Mouse (Mus musculus): ENCODE results near the gene Atg4c. TPM values are rescaled to one million over a fixed set of nuclear protein-coding genes. Genes with fewer than 3 reads are reported as not detected.

Gene Atg4c
- polyA plus RNA-seq, 1 experiment from 2014 or later = 20.8 TPM

DNA sequence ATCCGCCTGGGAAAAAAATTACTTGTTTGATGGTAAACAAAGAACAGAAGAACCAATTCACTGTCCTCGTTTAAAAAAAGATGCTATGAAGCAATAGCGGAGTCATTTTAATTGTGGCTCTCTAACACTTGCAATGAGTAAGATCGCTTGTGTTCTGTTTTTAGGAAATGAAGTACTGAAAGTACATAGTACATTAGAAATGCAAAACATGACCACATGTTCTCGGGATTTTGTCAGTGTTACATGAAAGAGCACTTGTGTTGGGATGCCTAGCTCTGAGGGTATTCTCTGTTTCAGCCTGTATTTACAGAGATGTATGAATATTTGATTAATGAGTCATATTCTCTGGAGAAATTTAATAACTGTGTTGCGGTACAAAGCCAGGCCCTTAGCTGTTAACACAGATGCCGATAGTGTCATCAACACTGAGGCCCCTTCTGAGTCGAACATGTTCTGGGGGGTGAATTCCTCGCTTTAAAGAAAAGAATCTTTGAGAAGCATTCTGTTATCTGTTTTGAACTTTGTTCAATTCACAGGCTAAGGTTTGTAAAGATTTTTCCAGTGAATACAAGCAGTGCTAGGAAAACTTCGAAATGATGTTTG lies 73.2 kb downstream of the Atg4c start:
- Histone ChIP-seq H3K9ac (replicated peaks) (no peak overlapping the region), H3K27ac (no peak overlapping the region), H3K4me3 (replicated peaks) (no peak overlapping the region), H3K4me1 (replicated peaks) (no peaks in the 10 kb centered on the region), H3K4me2 (no peak overlapping the region), H3K9me3 (no peaks in the 10 kb centered on the region; the same call in 1 of the 2 replicates), H3K36me3 (peaks cover 3% of the 10 kb centered on the region; the same call in 1 of the 2 replicates), H3K27me3 (no peaks in the 10 kb centered on the region)
- WGBS = 84% methylated on average over 10 of the region's 10 CpGs
- no peak for ATAC-seq (ENCODE audit: insufficient number of reproducible peaks, insufficient read depth, low FRiP score, low TSS enrichment, low read depth)

DNA sequence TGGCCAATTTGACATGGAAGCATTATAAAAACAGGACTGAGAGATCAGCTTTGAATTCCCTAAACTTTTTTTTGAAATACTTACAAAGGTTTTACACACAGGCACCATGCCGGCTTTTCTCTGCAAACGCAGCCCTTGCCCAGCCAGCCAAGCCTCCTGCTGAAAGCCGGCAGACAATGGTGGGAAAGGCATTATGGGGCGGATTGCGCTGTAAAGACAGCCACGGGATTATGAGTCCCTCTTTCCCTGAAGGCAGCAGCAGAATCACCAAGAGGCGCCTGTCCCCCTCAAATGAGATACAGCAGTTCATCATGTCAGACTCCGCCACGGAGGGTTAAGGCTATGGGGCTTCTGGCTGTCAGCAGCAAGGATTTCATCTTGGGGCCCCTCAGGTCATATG lies 79.1 kb downstream of the Atg4c start:
- H3K4me1 ChIP-seq (replicated peaks) = no peaks in the 10 kb centered on the region
- H3K4me3 ChIP-seq (replicated peaks) = no peak overlapping the region
- ATAC-seq (ENCODE audit: insufficient number of reproducible peaks, insufficient read depth, low FRiP score, low TSS enrichment, low read depth) = no peak
- peaks cover 3% of the 10 kb centered on the region; the same call in 1 of the 2 replicates for H3K36me3 ChIP-seq
- H3K9me3 ChIP-seq = no peaks in the 10 kb centered on the region; the same call in 1 of the 2 replicates
- WGBS = 49% methylated on average over 9 of the region's 9 CpGs
- H3K9ac ChIP-seq (replicated peaks) = no peak overlapping the region
- H3K27me3 ChIP-seq = no peaks in the 10 kb centered on the region
- no peak overlapping the region for H3K27ac ChIP-seq
- no peak overlapping the region for H3K4me2 ChIP-seq

DNA sequence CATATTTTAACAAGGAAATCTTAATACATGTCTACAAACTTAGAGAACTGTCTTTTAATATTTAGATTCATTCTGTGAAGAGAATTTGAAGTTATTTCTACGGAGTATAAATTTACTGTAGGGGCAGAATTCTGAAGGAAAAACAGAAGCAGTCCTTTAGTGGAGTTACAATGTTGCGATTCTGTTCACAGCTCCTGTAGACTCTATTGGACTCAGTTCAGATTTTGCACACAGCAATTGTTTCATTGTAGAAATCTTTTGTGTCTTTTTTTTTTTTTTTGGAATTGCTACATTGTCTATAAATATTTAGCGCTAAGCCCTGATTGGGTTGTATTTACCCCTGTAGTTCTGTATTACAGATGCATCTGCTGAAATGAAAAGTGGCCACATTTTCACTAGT lies 79.7 kb downstream of the Atg4c start:
- 95% methylated on average over 3 of the region's 3 CpGs for WGBS
- Histone ChIP-seq H3K9me3 (no peaks in the 10 kb centered on the region; the same call in 1 of the 2 replicates), H3K27ac (no peak overlapping the region), H3K27me3 (no peaks in the 10 kb centered on the region), H3K4me2 (no peak overlapping the region), H3K4me3 (replicated peaks) (no peak overlapping the region), H3K36me3 (peaks cover 3% of the 10 kb centered on the region; the same call in 1 of the 2 replicates), H3K4me1 (replicated peaks) (no peaks in the 10 kb centered on the region), H3K9ac (replicated peaks) (no peak overlapping the region)
- ATAC-seq (ENCODE audit: insufficient number of reproducible peaks, insufficient read depth, low FRiP score, low TSS enrichment, low read depth) = no peak

DNA sequence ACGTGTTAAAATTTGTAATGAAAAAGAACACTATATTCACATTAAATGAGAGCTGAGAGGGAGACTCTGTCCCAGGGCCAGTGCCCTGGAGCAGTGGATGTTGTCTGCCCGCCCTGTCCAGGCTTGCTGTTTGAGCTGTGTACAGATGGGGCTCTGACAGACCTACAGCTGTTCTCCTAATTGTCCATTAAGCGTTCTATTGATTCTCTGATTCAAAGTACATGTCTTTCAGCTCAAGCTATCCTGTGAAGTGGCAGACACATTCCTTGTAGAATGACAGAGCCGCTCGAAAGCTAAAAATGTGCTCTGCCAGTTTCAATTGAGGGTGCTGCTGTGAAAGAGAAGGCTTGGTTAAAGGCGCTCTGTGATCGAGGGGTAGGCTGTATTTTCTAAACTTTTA lies 80.2 kb downstream of the Atg4c start:
- ATAC-seq (ENCODE audit: insufficient number of reproducible peaks, insufficient read depth, low FRiP score, low TSS enrichment, low read depth) = no peak
- 65% methylated on average over 7 of the region's 7 CpGs for WGBS
- Histone ChIP-seq H3K4me2 (no peak overlapping the region), H3K27me3 (no peaks in the 10 kb centered on the region), H3K27ac (no peak overlapping the region), H3K36me3 (peaks cover 3% of the 10 kb centered on the region; the same call in 1 of the 2 replicates), H3K9ac (replicated peaks) (no peak overlapping the region), H3K4me1 (replicated peaks) (no peaks in the 10 kb centered on the region), H3K4me3 (replicated peaks) (no peak overlapping the region), H3K9me3 (no peaks in the 10 kb centered on the region; the same call in 1 of the 2 replicates)

DNA sequence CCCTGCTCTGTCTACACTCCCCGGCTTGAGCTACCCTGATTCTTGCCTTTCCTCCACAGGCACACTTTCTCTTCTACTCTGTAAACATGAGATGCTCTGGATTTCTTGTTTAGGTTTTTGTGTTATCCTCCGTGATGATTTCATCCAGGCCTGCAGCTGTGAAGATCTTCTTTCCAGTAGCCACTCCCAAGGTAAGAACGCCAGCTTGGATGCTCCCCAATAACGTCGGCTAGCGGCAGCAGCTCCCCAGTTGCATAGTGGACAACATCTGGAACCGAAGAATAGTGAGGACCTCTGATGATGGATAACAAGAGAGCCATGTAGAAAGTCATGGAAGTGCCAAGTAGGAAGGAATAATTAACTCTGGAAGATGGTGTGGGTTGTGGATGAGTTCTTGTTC lies 85.1 kb downstream of the Atg4c start:
- no peak overlapping the region for H3K27ac ChIP-seq
- H3K27me3 ChIP-seq = no peaks in the 10 kb centered on the region
- no peak overlapping the region for H3K4me3 ChIP-seq (replicated peaks)
- H3K36me3 ChIP-seq = no peaks in the 10 kb centered on the region
- no peaks in the 10 kb centered on the region for H3K4me1 ChIP-seq (replicated peaks)
- H3K9me3 ChIP-seq = no peaks in the 10 kb centered on the region
- no peak overlapping the region for H3K9ac ChIP-seq (replicated peaks)
- ATAC-seq (ENCODE audit: insufficient number of reproducible peaks, insufficient read depth, low FRiP score, low TSS enrichment, low read depth) = no peak
- 90% methylated on average over 7 of the region's 7 CpGs for WGBS
- H3K4me2 ChIP-seq = no peak overlapping the region

DNA sequence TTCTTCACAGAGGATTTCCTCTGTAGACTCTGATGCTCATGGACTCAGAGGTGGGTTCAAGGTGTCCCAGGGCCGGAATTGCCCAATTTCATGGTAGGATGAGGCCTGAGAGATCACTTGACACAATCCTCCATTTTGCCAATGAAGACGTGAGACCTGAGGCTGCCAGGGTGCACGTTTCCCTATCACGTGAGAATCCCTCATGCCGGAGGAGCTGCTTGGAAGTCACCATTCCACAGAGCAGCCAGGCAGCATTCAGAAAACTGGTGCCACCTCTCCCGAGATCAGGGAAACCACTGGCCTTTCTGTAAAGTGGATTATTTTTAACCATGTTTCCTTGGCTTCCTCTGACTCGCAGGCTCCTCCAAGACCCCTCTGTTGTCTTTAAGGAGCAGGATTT lies 88.0 kb downstream of the Atg4c start:
- Histone ChIP-seq H3K4me1 (replicated peaks) (no peaks in the 10 kb centered on the region), H3K27me3 (no peaks in the 10 kb centered on the region), H3K36me3 (no peaks in the 10 kb centered on the region), H3K4me3 (replicated peaks) (no peak overlapping the region), H3K27ac (no peak overlapping the region), H3K9me3 (no peaks in the 10 kb centered on the region), H3K9ac (replicated peaks) (no peak overlapping the region), H3K4me2 (no peak overlapping the region)
- ATAC-seq (ENCODE audit: insufficient number of reproducible peaks, insufficient read depth, low FRiP score, low TSS enrichment, low read depth) = no peak
- WGBS = 85% methylated on average over 7 of the region's 7 CpGs

DNA sequence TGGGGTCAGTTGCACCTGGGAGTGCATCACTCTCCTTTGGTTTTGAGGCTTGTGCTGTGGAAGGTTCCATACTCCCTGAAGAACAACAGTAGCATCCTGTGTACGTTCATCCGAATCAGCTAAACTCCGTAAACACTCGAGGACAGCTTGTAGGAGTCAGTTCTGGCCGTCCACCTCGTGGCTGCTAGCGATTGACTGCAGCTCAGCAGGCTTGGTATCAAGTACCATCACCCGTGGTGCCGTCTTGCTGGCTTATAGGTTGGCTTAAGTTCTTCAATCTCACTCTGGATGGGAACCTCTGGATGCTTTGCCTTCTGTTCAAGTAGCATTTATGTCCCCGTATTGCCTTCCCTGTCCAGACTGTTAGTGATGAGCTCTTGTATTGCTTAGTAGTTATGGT lies 95.6 kb downstream of the Atg4c start:
- ATAC-seq (ENCODE audit: insufficient number of reproducible peaks, insufficient read depth, low FRiP score, low TSS enrichment, low read depth) = no peak
- H3K9ac ChIP-seq (replicated peaks) = no peak overlapping the region
- H3K27me3 ChIP-seq = peaks cover 13% of the 10 kb centered on the region
- H3K36me3 ChIP-seq = no peaks in the 10 kb centered on the region
- H3K4me2 ChIP-seq = no peak overlapping the region
- H3K9me3 ChIP-seq = no peaks in the 10 kb centered on the region
- H3K4me3 ChIP-seq (replicated peaks) = no peak overlapping the region
- WGBS = 89% methylated on average over 10 of the region's 10 CpGs
- H3K27ac ChIP-seq = no peak overlapping the region
- H3K4me1 ChIP-seq (replicated peaks) = no peaks in the 10 kb centered on the region

DNA sequence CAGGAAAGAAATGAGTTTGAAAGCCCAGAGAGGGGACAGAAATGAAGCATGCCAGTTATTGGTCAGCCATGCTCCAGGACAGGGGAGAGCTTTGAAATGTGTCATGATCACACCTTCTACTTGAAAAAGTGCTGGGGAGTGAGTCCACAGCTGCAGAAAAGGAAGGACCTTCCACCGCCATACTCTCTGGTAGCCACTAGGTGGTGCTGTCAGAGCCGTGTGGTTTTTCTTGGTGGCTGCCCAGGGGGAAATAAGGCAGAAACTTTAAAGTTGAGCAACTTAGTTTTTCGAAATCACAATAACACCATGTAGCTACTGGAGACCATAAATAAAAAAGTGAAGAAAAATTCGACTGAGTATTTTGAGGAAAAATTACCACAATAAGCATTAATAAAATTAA lies 104.9 kb downstream of the Atg4c start:
- H3K27ac ChIP-seq = no peak overlapping the region
- H3K9me3 ChIP-seq = peaks cover 11% of the 10 kb centered on the region
- no peak overlapping the region for H3K9ac ChIP-seq (replicated peaks)
- no peaks in the 10 kb centered on the region for H3K36me3 ChIP-seq
- no peak for ATAC-seq (ENCODE audit: insufficient number of reproducible peaks, insufficient read depth, low FRiP score, low TSS enrichment, low read depth)
- H3K4me2 ChIP-seq = no peak overlapping the region
- no peak overlapping the region for H3K4me3 ChIP-seq (replicated peaks)
- 17% methylated on average over 4 of the region's 4 CpGs for WGBS
- peaks cover 30% of the 10 kb centered on the region for H3K27me3 ChIP-seq
- H3K4me1 ChIP-seq (replicated peaks) = peaks cover 21% of the 10 kb centered on the region

DNA sequence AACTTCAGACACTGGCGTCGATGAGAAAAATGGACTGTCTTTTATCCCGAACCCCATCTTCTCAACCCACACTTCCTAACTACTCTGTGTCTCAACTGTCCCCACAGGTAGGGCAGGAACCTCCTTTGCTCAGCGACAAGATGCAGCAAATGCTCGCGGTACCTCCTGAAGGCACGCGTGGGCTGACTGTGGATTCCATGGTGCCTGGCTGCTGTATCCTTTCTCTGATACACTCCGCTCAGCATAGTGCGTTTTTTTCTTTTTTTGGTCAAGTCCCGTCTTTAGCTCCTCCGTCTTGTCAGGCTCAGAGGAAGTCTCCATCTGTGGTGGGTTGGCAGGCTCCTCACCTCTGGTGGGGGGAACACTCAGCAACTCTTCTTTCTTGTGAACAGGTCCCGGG lies 111.1 kb downstream of the Atg4c start:
- Histone ChIP-seq H3K9me3 (peaks cover 11% of the 10 kb centered on the region), H3K4me3 (replicated peaks) (no peak overlapping the region), H3K9ac (replicated peaks) (no peak overlapping the region), H3K27me3 (peaks cover 12% of the 10 kb centered on the region; the same call in 1 of the 2 replicates), H3K4me1 (replicated peaks) (no peaks in the 10 kb centered on the region), H3K4me2 (no peak overlapping the region), H3K27ac (no peak overlapping the region), H3K36me3 (no peaks in the 10 kb centered on the region)
- 88% methylated on average over 13 of the region's 13 CpGs for WGBS
- no peak for ATAC-seq (ENCODE audit: insufficient number of reproducible peaks, insufficient read depth, low FRiP score, low TSS enrichment, low read depth)

Other genes with a start within 250 kb of the Atg4c start
- 1.8 and 1.9 TPM in 2 replicates for gene Angptl3, start 163.0 kb upstream of the Atg4c start, polyA plus RNA-seq (2016; fragmentation: Nextera tagmentation; extraction: Ambion mirVana)
- 94.7 and 95.3 TPM in 2 replicates for gene Dock7, start 73.0 kb upstream of the Atg4c start, polyA plus RNA-seq (2016; fragmentation: Nextera tagmentation; extraction: Ambion mirVana)
- gene Gm12689, start 102.0 kb downstream of the Atg4c start, polyA plus RNA-seq (2016; fragmentation: Nextera tagmentation; extraction: Ambion mirVana) = 0.30 and 0.31 TPM in 2 replicates